ENCODE assay signal across 7 mouse cellular contexts in the genomic region with DNA sequence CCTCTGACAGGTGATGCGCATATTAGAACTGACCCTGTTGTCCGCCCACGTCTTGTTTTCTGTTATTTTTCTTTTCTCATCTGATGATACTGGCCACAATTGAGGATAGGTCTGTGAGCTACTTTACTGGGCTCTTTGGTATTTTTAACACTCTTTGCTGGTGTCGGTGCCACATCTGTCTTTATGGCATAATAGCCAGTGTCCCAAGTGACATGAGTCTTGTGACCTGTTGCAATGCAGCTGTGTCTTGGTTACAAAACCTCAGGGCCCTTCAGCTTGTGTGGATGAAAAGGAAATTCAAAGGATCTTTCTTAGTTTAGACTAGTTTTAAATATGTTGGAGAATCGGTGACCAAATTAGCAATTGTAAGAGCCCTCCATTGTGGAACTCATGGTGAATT. TPM values are rescaled to one million over a fixed set of nuclear protein-coding genes. Genes with fewer than 3 reads are reported as not detected.
DNase-seq lines count a peak whose midpoint lies in the region; ATAC-seq and TF ChIP-seq lines count a peak whose summit lies in the region.

No protein-coding gene starts in this region.

- H3K9ac ChIP-seq in forebrain, embryonic 12.5 days: peak overlapping the region; percentile 82
- H3K9ac ChIP-seq in liver, embryonic 14.5 days (replicated peaks): peak overlapping the region; percentile 78
- H3K9ac ChIP-seq in stomach, postnatal 0 days (ENCODE audit: low read length): peak overlapping the region; percentile 96

- no peak for TF ChIP-seq POLR2A in spleen, adult 2 months (IDR thresholded peaks at IDR 0.05; ENCODE audit: low read depth, low read length)

- ATAC-seq in forebrain, embryonic 12.5 days (ENCODE audit: low FRiP score): no peak
- no peak for ATAC-seq in liver, embryonic 14.5 days (ENCODE audit: insufficient read depth)
- ATAC-seq in stomach, postnatal 0 days (ENCODE audit: low FRiP score, low TSS enrichment): no peak; the same call in 1 of the 2 replicates

- peaks cover 5% of the 10 kb centered on the region for H3K4me1 ChIP-seq in spleen, adult 2 months (ENCODE audit: control insufficient read depth, insufficient read depth, insufficient read length)
- H3K4me1 ChIP-seq in forebrain, embryonic 12.5 days: peaks cover 22% of the 10 kb centered on the region
- peaks cover 4 to 17% of the 10 kb centered on the region in 2 experiments for H3K4me1 ChIP-seq in liver, embryonic 14.5 days (replicated peaks; ENCODE audit: control insufficient read depth in 2 of 2, insufficient read depth in 2 of 2, low read length in 1 of 2)
- H3K4me1 ChIP-seq in stomach, postnatal 0 days (replicated peaks; ENCODE audit: control insufficient read depth, insufficient read depth): 0 out of 2 replicates have a peak, but pooled peaks cover 4% of the 10 kb centered on the region

- H3K4me2 ChIP-seq in forebrain, embryonic 12.5 days: peak overlapping the region; percentile 60
- peak overlapping the region; percentile 80 for H3K4me2 ChIP-seq in liver, embryonic 14.5 days (ENCODE audit: low read depth)
- H3K4me2 ChIP-seq in stomach, postnatal 0 days (replicated peaks; ENCODE audit: low read depth): peak overlapping the region; percentile 75

- H3K27me3 ChIP-seq in spleen, adult 2 months (ENCODE audit: control insufficient read depth, insufficient read depth, low read length): no peaks in the 10 kb centered on the region
- H3K27me3 ChIP-seq in forebrain, embryonic 12.5 days: no peaks in the 10 kb centered on the region
- H3K27me3 ChIP-seq in liver, embryonic 14.5 days (ENCODE audit: control insufficient read depth, insufficient read depth, low read length): no peaks in the 10 kb centered on the region
- H3K27me3 ChIP-seq in stomach, postnatal 0 days (ENCODE audit: control insufficient read depth, insufficient read depth, low read length): no peaks in the 10 kb centered on the region

- no peak for DNase-seq in spleen, adult 2 months (ENCODE audit: low read depth in 1 of 2, low spot score in 2 of 2)
- DNase-seq in spleen, postnatal 10 days (ENCODE audit: low spot score in 2 of 2): no peak
- DNase-seq in liver, embryonic 14.5 days (ENCODE audit: low read depth in 3 of 3, low spot score in 3 of 3): peak in 1 of 3 experiments; percentile 9
- DNase-seq in stomach, postnatal 0 days (ENCODE audit: low spot score): no peak
- no peak for DNase-seq in gastrocnemius, adult 18-20 months (ENCODE audit: low spot score)
- DNase-seq in cerebellum, postnatal 10 days: no peak

- WGBS in spleen, adult 2 months: 24% methylated on average over 5 of the region's 5 CpGs
- WGBS in forebrain, embryonic 12.5 days: 36% methylated on average over 5 of the region's 5 CpGs
- 34% methylated on average over 5 of the region's 5 CpGs for WGBS in liver, embryonic 14.5 days (ENCODE audit: insufficient replicate concordance)
- 30% methylated on average over 5 of the region's 5 CpGs for WGBS in stomach, postnatal 0 days

- H3K36me3 ChIP-seq in spleen, adult 2 months (ENCODE audit: control insufficient read depth, insufficient read depth, low read length): no peaks in the 10 kb centered on the region; the same call in 1 of the 2 replicates
- no peaks in the 10 kb centered on the region for H3K36me3 ChIP-seq in forebrain, embryonic 12.5 days (replicated peaks)
- no peaks in the 10 kb centered on the region for H3K36me3 ChIP-seq in liver, embryonic 14.5 days (replicated peaks; ENCODE audit: control insufficient read depth, insufficient read depth, low read depth)
- H3K36me3 ChIP-seq in stomach, postnatal 0 days (ENCODE audit: control insufficient read depth, insufficient read depth, low read length): no peaks in the 10 kb centered on the region

- no peak for TF ChIP-seq CTCF in spleen, adult 2 months (IDR thresholded peaks at IDR 0.05; ENCODE audit: extremely low read depth, insufficient read depth, insufficient read length, insufficient replicate concordance)
- no peak for TF ChIP-seq CTCF in liver, embryonic 14.5 days (IDR thresholded peaks at IDR 0.05; ENCODE audit: low read depth)
- TF ChIP-seq CTCF in stomach, postnatal 0 days (IDR thresholded peaks at IDR 0.05; ENCODE audit: low read depth): no peak

- H3K9me3 ChIP-seq in forebrain, embryonic 12.5 days: no peaks in the 10 kb centered on the region
- no peaks in the 10 kb centered on the region for H3K9me3 ChIP-seq in liver, embryonic 14.5 days (ENCODE audit: control insufficient read depth, low read length)
- H3K9me3 ChIP-seq in stomach, postnatal 0 days (ENCODE audit: control insufficient read depth, low read length): no peaks in the 10 kb centered on the region

- TF ChIP-seq EP300 in liver, embryonic 14.5 days (IDR thresholded peaks at IDR 0.05; ENCODE audit: low read depth): no peak
- TF ChIP-seq EP300 in stomach, postnatal 0 days (optimal IDR thresholded peaks at IDR 0.05): no peak

- peak overlapping the region; percentile 75 for H3K4me3 ChIP-seq in spleen, adult 2 months (ENCODE audit: extremely low read depth, insufficient read depth, insufficient read length)
- H3K4me3 ChIP-seq in forebrain, embryonic 12.5 days (replicated peaks): peak overlapping the region; percentile 69
- peak overlapping the region; percentile 74 to 84 for H3K4me3 ChIP-seq in liver, embryonic 14.5 days (ENCODE audit: insufficient read depth in 1 of 2, low read depth in 2 of 2, low read length in 2 of 2)
- peak overlapping the region; percentile 91 for H3K4me3 ChIP-seq in stomach, postnatal 0 days (ENCODE audit: low read depth, low read length)

- no peak overlapping the region for H3K27ac ChIP-seq in spleen, adult 2 months (ENCODE audit: insufficient read depth, low read length)
- H3K27ac ChIP-seq in forebrain, embryonic 12.5 days: no peak overlapping the region
- H3K27ac ChIP-seq in liver, embryonic 14.5 days: no peak overlapping the region
- no peak overlapping the region for H3K27ac ChIP-seq in stomach, postnatal 0 days (replicated peaks)

RNA-seq across cellular contexts. Expression of a gene that starts 0.9 kb away (rescaled TPM):
- 37.9 and 39.5 TPM in 2 replicates for polyA plus RNA-seq in spleen, adult 2 months (2012; rRNA removed)
- 32.3 and 34.8 TPM in 2 replicates for polyA plus RNA-seq in forebrain, embryonic 12.5 days (2016; fragmentation: Nextera tagmentation; extraction: Ambion mirVana)
- polyA plus RNA-seq in liver, embryonic 14.5 days (2012; rRNA removed): 9.5 and 10.1 TPM in 2 replicates
- 5.3 and 5.7 TPM in 2 replicates for polyA plus RNA-seq in liver, embryonic 14.5 days (2014; fragmentation: Nextera tagmentation; extraction: Ambion mirVana)
- 22.6 and 24.8 TPM in 2 replicates for polyA plus RNA-seq in stomach, postnatal 0 days (2015; fragmentation: Nextera tagmentation; extraction: Ambion mirVana)
- 10 to 100 TPM; 18.6 to 25.1 TPM for total RNA-seq in gastrocnemius, adult 18-20 months (2021)

RNA-seq across cellular contexts. Expression of a gene that starts 37.9 kb away (rescaled TPM):
- polyA plus RNA-seq in spleen, adult 2 months (2012; rRNA removed): 326 and 431 TPM in 2 replicates
- polyA plus RNA-seq in forebrain, embryonic 12.5 days (2016; fragmentation: Nextera tagmentation; extraction: Ambion mirVana): 93.1 and 98.4 TPM in 2 replicates
- polyA plus RNA-seq in liver, embryonic 14.5 days (2012; rRNA removed): 49.6 and 54.5 TPM in 2 replicates
- polyA plus RNA-seq in liver, embryonic 14.5 days (2014; fragmentation: Nextera tagmentation; extraction: Ambion mirVana): 34.3 and 38.8 TPM in 2 replicates
- polyA plus RNA-seq in stomach, postnatal 0 days (2015; fragmentation: Nextera tagmentation; extraction: Ambion mirVana): 49.8 and 53.6 TPM in 2 replicates
- 10 to 100 TPM; 24.6 to 26.6 TPM for total RNA-seq in gastrocnemius, adult 18-20 months (2021)

RNA-seq across cellular contexts. Expression of a gene that starts 49.3 kb away (rescaled TPM):
- polyA plus RNA-seq in spleen, adult 2 months (2012; rRNA removed): 0.65 and 1.0 TPM in 2 replicates
- 1.6 and 2.8 TPM in 2 replicates for polyA plus RNA-seq in forebrain, embryonic 12.5 days (2016; fragmentation: Nextera tagmentation; extraction: Ambion mirVana)
- 0.54 and 0.77 TPM in 2 replicates for polyA plus RNA-seq in liver, embryonic 14.5 days (2012; rRNA removed)
- polyA plus RNA-seq in liver, embryonic 14.5 days (2014; fragmentation: Nextera tagmentation; extraction: Ambion mirVana): 0.70 and 1.5 TPM in 2 replicates
- 2.9 and 3.9 TPM in 2 replicates for polyA plus RNA-seq in stomach, postnatal 0 days (2015; fragmentation: Nextera tagmentation; extraction: Ambion mirVana)
- 1 to 10 TPM in 1 of 2 experiments, under 1 TPM in 1; 0.55 to 1.5 TPM for total RNA-seq in gastrocnemius, adult 18-20 months (2021)
